Mouse (Mus musculus) heart, postnatal 0 days (tissue): ENCODE data around the gene Dvl2. TPM values are rescaled to one million over a fixed set of nuclear protein-coding genes. Genes with fewer than 3 reads are reported as not detected.

ENCODE experiments used
- ATAC-seq: fragments of 200-750 bp; cut with Nextera tagmentation; 2 replicates; pipeline ENCODE4 v1.8.0; 2017; ENCODE audit warnings: low read depth, moderate number of reproducible peaks, moderate library complexity; ENCODE audit not compliant: insufficient read depth
- DNase-seq: peaks from one replicate; pipeline ENCODE4 v3.0.0-alpha.2; 2016; ENCODE audit warnings: low spot score
- H3K27ac ChIP-seq: fragments of 300-500 bp; sonication (generic); 2 replicates; pipeline ENCODE4 v1.5.1; 2014; ENCODE audit warnings: low read depth, mild to moderate bottlenecking
- H3K27me3 ChIP-seq: fragments of 300-500 bp; sonication (generic); 2 replicates; pipeline ENCODE4 v1.6.1; 2014; ENCODE audit warnings: low read length, mixed read lengths; ENCODE audit not compliant: control insufficient read depth, insufficient read depth
- H3K36me3 ChIP-seq: fragments of 300-500 bp; sonication (generic); replicated peaks from 2 replicates; pipeline ENCODE4 v1.6.1; 2014; ENCODE audit warnings: low read length, mixed read lengths; ENCODE audit not compliant: control insufficient read depth, insufficient read depth
- H3K4me1 ChIP-seq: fragments of 300-500 bp; sonication (generic); 2 replicates; pipeline ENCODE4 v1.6.1; 2014; ENCODE audit warnings: antibody characterized with exemption; ENCODE audit not compliant: control insufficient read depth, insufficient read depth
- H3K4me2 ChIP-seq: fragments of 300-500 bp; sonication (generic); 2 replicates; pipeline ENCODE4 v1.6.1; 2014; ENCODE audit warnings: low read depth, mild to moderate bottlenecking, low read length, moderate library complexity
- H3K4me3 ChIP-seq: fragments of 300-500 bp; sonication (generic); 2 replicates; pipeline ENCODE4 v1.5.1; 2014; ENCODE audit warnings: low read depth, low read length
- H3K9ac ChIP-seq: fragments of 300-500 bp; sonication (generic); replicated peaks from 2 replicates; pipeline ENCODE4 v1.6.1; 2014; ENCODE audit warnings: low read depth, low read length, mixed read lengths
- H3K9me3 ChIP-seq: fragments of 300-500 bp; sonication (generic); replicated peaks from 2 replicates; pipeline ENCODE4 v1.6.1; 2016; ENCODE audit warnings: low read length; ENCODE audit not compliant: control insufficient read depth
- CTCF ChIP-seq: IDR thresholded peaks from 2 replicates; pipeline ENCODE4 v1.5.1; 2016; ENCODE audit warnings: antibody characterized with exemption, control low read depth, low read depth
- EP300 ChIP-seq: IDR thresholded peaks from 2 replicates; pipeline ENCODE4 v1.6.1; 2016; ENCODE audit warnings: antibody characterized with exemption, low read depth
- WGBS: fragments of 180-500 bp; shearing (Covaris S2); extraction: QIAGEN DNeasy Blood & Tissue Kit; methylation state at CpG from one replicate; pipeline ENCODE4 v1.1.7; 2014; 5-methylcytosine and 5-hydroxymethylcytosine counted together
- polyA plus RNA-seq: library from polyadenylated mRNA; unstranded; fragments of >200 nt; fragmentation: Nextera tagmentation; extraction: Ambion mirVana; gene quantifications from 2 replicates; pipeline ENCODE4 v1.2.1, GENCODE M21; 2015
- total RNA-seq: library from RNA; depleted of rRNA; stranded (reverse); fragments of >200 nt; gene quantifications from 2 replicates; pipeline ENCODE4 v1.2.3, GENCODE M21; 2014; ENCODE audit warnings: low replicate concordance

Gene Dvl2
- total and polyA plus RNA-seq, 2 experiments from 2014 or later, result 6.5 to 10.8 TPM

GRCm38 (mm10) chr11:70045435-70045834 is 45.0 kb downstream of the Dvl2 start:
- H3K9me3 ChIP-seq, result no peaks in the 10 kb centered on the region
- no peak overlapping the region for H3K4me2 ChIP-seq
- TF ChIP-seq EP300 (no peak), CTCF (no peak)
- H3K27ac ChIP-seq, result no peak overlapping the region
- H3K36me3 ChIP-seq, result no peaks in the 10 kb centered on the region
- no peak overlapping the region for H3K4me3 ChIP-seq
- 51% methylated on average over 9 of the region's 9 CpGs for WGBS
- DNase-seq, result no peak
- no peak overlapping the region for H3K9ac ChIP-seq
- ATAC-seq, result no peak
- no peaks in the 10 kb centered on the region for H3K4me1 ChIP-seq
- no peaks in the 10 kb centered on the region for H3K27me3 ChIP-seq

GRCm38 (mm10) chr11:70049366-70049765 is 49.0 kb downstream of the Dvl2 start:
- ATAC-seq, result no peak
- WGBS, result 73% methylated on average over 6 of the region's 6 CpGs

GRCm38 (mm10) chr11:70049816-70050215 is 49.4 kb downstream of the Dvl2 start:
- H3K27ac ChIP-seq, result no peak overlapping the region
- ATAC-seq, result no peak
- H3K9me3 ChIP-seq, result no peaks in the 10 kb centered on the region
- DNase-seq, result no peak
- TF ChIP-seq CTCF, result no peak
- TF ChIP-seq EP300, result no peak
- H3K4me1 ChIP-seq, result no peaks in the 10 kb centered on the region
- no peak overlapping the region for H3K4me3 ChIP-seq
- no peaks in the 10 kb centered on the region for H3K27me3 ChIP-seq
- no peak overlapping the region for H3K4me2 ChIP-seq
- 48% methylated on average over 10 of the region's 10 CpGs for WGBS
- H3K9ac ChIP-seq, result no peak overlapping the region
- H3K36me3 ChIP-seq, result no peaks in the 10 kb centered on the region

More at GRCm38 (mm10) chr11:70049366-70049765, 49.0 kb downstream of the Dvl2 start:
- TF ChIP-seq CTCF (no peak), EP300 (no peak)
- no peaks in the 10 kb centered on the region for H3K36me3 ChIP-seq
- no peak overlapping the region for H3K4me3 ChIP-seq
- no peak overlapping the region for H3K4me2 ChIP-seq
- H3K27me3 ChIP-seq, result no peaks in the 10 kb centered on the region
- H3K9ac ChIP-seq, result no peak overlapping the region
- H3K4me1 ChIP-seq, result no peaks in the 10 kb centered on the region
- no peak for DNase-seq
- H3K27ac ChIP-seq, result no peak overlapping the region
- no peaks in the 10 kb centered on the region for H3K9me3 ChIP-seq

- Histone ChIP-seq H3K9ac (no peak overlapping the region), H3K4me2 (no peak overlapping the region), H3K9me3 (no peaks in the 10 kb centered on the region), H3K27ac (no peak overlapping the region), H3K36me3 (no peaks in the 10 kb centered on the region), H3K4me1 (no peaks in the 10 kb centered on the region), H3K4me3 (no peak overlapping the region), H3K27me3 (no peaks in the 10 kb centered on the region)
- DNase-seq (no peak), ATAC-seq (no peak)
- no peak for TF ChIP-seq EP300
- no peak for TF ChIP-seq CTCF
- 69% methylated on average over 7 of the region's 7 CpGs for WGBS
Observed at GRCm38 (mm10) chr11:70053156-70053555, 52.8 kb downstream of the Dvl2 start.

- TF ChIP-seq CTCF, result no peak
- TF ChIP-seq EP300, result no peak
- ATAC-seq (no peak), DNase-seq (no peak)
Observed at GRCm38 (mm10) chr11:70053898-70054570, 53.6 kb downstream of the Dvl2 start, which contains the start of gene Asgr1. Gene Asgr1 (plus strand): TSS chr11:70054085.

GRCm38 (mm10) chr11:70055618-70056214 is 55.3 kb downstream of the Dvl2 start:
- Histone ChIP-seq H3K9ac (no peak overlapping the region), H3K4me3 (no peak overlapping the region), H3K4me2 (no peak overlapping the region), H3K9me3 (no peaks in the 10 kb centered on the region), H3K36me3 (no peaks in the 10 kb centered on the region), H3K27me3 (no peaks in the 10 kb centered on the region), H3K4me1 (no peaks in the 10 kb centered on the region), H3K27ac (no peak overlapping the region)
- peak; percentile 93 for TF ChIP-seq CTCF
- TF ChIP-seq EP300, result no peak
- WGBS, result 24% methylated on average over 18 of the region's 18 CpGs
- ATAC-seq (peak; percentile 49), DNase-seq (peak; percentile 45)

More at GRCm38 (mm10) chr11:70053898-70054570, 53.6 kb downstream of the Dvl2 start, which contains the start of gene Asgr1:
- WGBS, result 85% methylated on average over 10 of the region's 10 CpGs
- Histone ChIP-seq H3K27ac (no peak within 1 kb of the TSS), H3K36me3 (no peaks in the 10 kb centered on the region), H3K9me3 (no peaks in the 10 kb centered on the region), H3K4me1 (no peaks in the 10 kb centered on the region), H3K9ac (no peak within 1 kb of the TSS), H3K4me3 (no peak within 1 kb of the TSS), H3K27me3 (no peaks in the 10 kb centered on the region), H3K4me2 (no peak within 1 kb of the TSS)
